Mouse (Mus musculus): Measurements from ENCODE around the gene A130010J15Rik.

The A130010J15Rik gene

GRCm38 (mm10) chr1:193142517-193143062, 25.3 kb upstream of the A130010J15Rik start:
- no peak for DNase-seq (ENCODE audit: low read depth, low spot score)
- no peaks in the 10 kb centered on the region for H3K36me3 ChIP-seq (ENCODE audit: control insufficient read depth, insufficient read depth, low read length, poor library complexity, severe bottlenecking)
- no peaks in the 10 kb centered on the region for H3K27me3 ChIP-seq (ENCODE audit: control insufficient read depth, insufficient read depth, low read length, poor library complexity, severe bottlenecking)

GRCm38 (mm10) chr1:193144516-193144915, 23.3 kb upstream of the A130010J15Rik start:
- H3K36me3 ChIP-seq (ENCODE audit: control insufficient read depth, insufficient read depth, low read length, poor library complexity, severe bottlenecking), result no peaks in the 10 kb centered on the region
- no peak for DNase-seq (ENCODE audit: low read depth, low spot score)
- H3K27me3 ChIP-seq (ENCODE audit: control insufficient read depth, insufficient read depth, low read length, poor library complexity, severe bottlenecking), result no peaks in the 10 kb centered on the region

GRCm38 (mm10) chr1:193145101-193145500, 22.7 kb upstream of the A130010J15Rik start:
- Histone ChIP-seq H3K36me3 (ENCODE audit: control insufficient read depth, insufficient read depth, low read length, poor library complexity, severe bottlenecking) (no peaks in the 10 kb centered on the region), H3K27me3 (ENCODE audit: control insufficient read depth, insufficient read depth, low read length, poor library complexity, severe bottlenecking) (no peaks in the 10 kb centered on the region)
- no peak for DNase-seq (ENCODE audit: low read depth, low spot score)

- Histone ChIP-seq H3K36me3 (ENCODE audit: control insufficient read depth, insufficient read depth, low read length, poor library complexity, severe bottlenecking) (no peaks in the 10 kb centered on the region), H3K27me3 (ENCODE audit: control insufficient read depth, insufficient read depth, low read length, poor library complexity, severe bottlenecking) (no peaks in the 10 kb centered on the region)
- no peak for DNase-seq (ENCODE audit: low read depth, low spot score)
Measured at GRCm38 (mm10) chr1:193146416-193146815, 21.4 kb upstream of the A130010J15Rik start.

GRCm38 (mm10) chr1:193149231-193149630, 18.6 kb upstream of the A130010J15Rik start:
- no peak for DNase-seq (ENCODE audit: low read depth, low spot score)
- Histone ChIP-seq H3K36me3 (ENCODE audit: control insufficient read depth, insufficient read depth, low read length, poor library complexity, severe bottlenecking) (no peaks in the 10 kb centered on the region), H3K27me3 (ENCODE audit: control insufficient read depth, insufficient read depth, low read length, poor library complexity, severe bottlenecking) (no peaks in the 10 kb centered on the region)

GRCm38 (mm10) chr1:193151134-193151533, 16.7 kb upstream of the A130010J15Rik start:
- Histone ChIP-seq H3K36me3 (ENCODE audit: control insufficient read depth, insufficient read depth, low read length, poor library complexity, severe bottlenecking) (no peaks in the 10 kb centered on the region), H3K27me3 (ENCODE audit: control insufficient read depth, insufficient read depth, low read length, poor library complexity, severe bottlenecking) (no peaks in the 10 kb centered on the region)
- no peak for DNase-seq (ENCODE audit: low read depth, low spot score)

- Histone ChIP-seq H3K36me3 (ENCODE audit: control insufficient read depth, insufficient read depth, low read length, poor library complexity, severe bottlenecking) (no peaks in the 10 kb centered on the region), H3K27me3 (ENCODE audit: control insufficient read depth, insufficient read depth, low read length, poor library complexity, severe bottlenecking) (no peaks in the 10 kb centered on the region)
- peak; percentile 34 for DNase-seq (ENCODE audit: low read depth, low spot score)
Measured at GRCm38 (mm10) chr1:193152872-193153271, 15.0 kb upstream of the A130010J15Rik start, which contains the start of gene Irf6. Irf6 (plus strand) TSS chr1:193153111.

- DNase-seq (ENCODE audit: low read depth, low spot score), result no peak
- Histone ChIP-seq H3K27me3 (ENCODE audit: control insufficient read depth, insufficient read depth, low read length, poor library complexity, severe bottlenecking) (no peaks in the 10 kb centered on the region), H3K36me3 (ENCODE audit: control insufficient read depth, insufficient read depth, low read length, poor library complexity, severe bottlenecking) (no peaks in the 10 kb centered on the region)
Measured at GRCm38 (mm10) chr1:193153561-193153960, 14.3 kb upstream of the A130010J15Rik start.

GRCm38 (mm10) chr1:193156316-193157110, 11.3 kb upstream of the A130010J15Rik start:
- H3K36me3 ChIP-seq (ENCODE audit: control insufficient read depth, insufficient read depth, low read length, poor library complexity, severe bottlenecking), result no peaks in the 10 kb centered on the region
- H3K27me3 ChIP-seq (ENCODE audit: control insufficient read depth, insufficient read depth, low read length, poor library complexity, severe bottlenecking), result no peaks in the 10 kb centered on the region
- DNase-seq (ENCODE audit: low read depth, low spot score), result no peak

GRCm38 (mm10) chr1:193157111-193157492, 10.7 kb upstream of the A130010J15Rik start:
- H3K36me3 ChIP-seq (ENCODE audit: control insufficient read depth, insufficient read depth, low read length, poor library complexity, severe bottlenecking), result no peaks in the 10 kb centered on the region
- DNase-seq (ENCODE audit: low read depth, low spot score), result no peak
- H3K27me3 ChIP-seq (ENCODE audit: control insufficient read depth, insufficient read depth, low read length, poor library complexity, severe bottlenecking), result no peaks in the 10 kb centered on the region

- no peak for DNase-seq (ENCODE audit: low read depth, low spot score)
- no peaks in the 10 kb centered on the region for H3K27me3 ChIP-seq (ENCODE audit: control insufficient read depth, insufficient read depth, low read length, poor library complexity, severe bottlenecking)
- no peaks in the 10 kb centered on the region for H3K36me3 ChIP-seq (ENCODE audit: control insufficient read depth, insufficient read depth, low read length, poor library complexity, severe bottlenecking)
Measured at GRCm38 (mm10) chr1:193159163-193159562, 8.7 kb upstream of the A130010J15Rik start.

- peak; percentile 28 for DNase-seq (ENCODE audit: low read depth, low spot score)
- no peaks in the 10 kb centered on the region for H3K36me3 ChIP-seq (ENCODE audit: control insufficient read depth, insufficient read depth, low read length, poor library complexity, severe bottlenecking)
- H3K27me3 ChIP-seq (ENCODE audit: control insufficient read depth, insufficient read depth, low read length, poor library complexity, severe bottlenecking), result no peaks in the 10 kb centered on the region
Measured at GRCm38 (mm10) chr1:193159613-193160012, 8.2 kb upstream of the A130010J15Rik start.

GRCm38 (mm10) chr1:193160317-193161032, 7.4 kb upstream of the A130010J15Rik start:
- no peaks in the 10 kb centered on the region for H3K36me3 ChIP-seq (ENCODE audit: control insufficient read depth, insufficient read depth, low read length, poor library complexity, severe bottlenecking)
- DNase-seq (ENCODE audit: low read depth, low spot score), result peak; percentile 64
- H3K27me3 ChIP-seq (ENCODE audit: control insufficient read depth, insufficient read depth, low read length, poor library complexity, severe bottlenecking), result no peaks in the 10 kb centered on the region

- Histone ChIP-seq H3K36me3 (ENCODE audit: control insufficient read depth, insufficient read depth, low read length, poor library complexity, severe bottlenecking) (no peaks in the 10 kb centered on the region), H3K27me3 (ENCODE audit: control insufficient read depth, insufficient read depth, low read length, poor library complexity, severe bottlenecking) (no peaks in the 10 kb centered on the region)
- DNase-seq (ENCODE audit: low read depth, low spot score), result no peak
Measured at GRCm38 (mm10) chr1:193169228-193169627, 1.4 kb downstream of the A130010J15Rik start.

- H3K36me3 ChIP-seq (ENCODE audit: control insufficient read depth, insufficient read depth, low read length, poor library complexity, severe bottlenecking), result no peaks in the 10 kb centered on the region
- no peaks in the 10 kb centered on the region for H3K27me3 ChIP-seq (ENCODE audit: control insufficient read depth, insufficient read depth, low read length, poor library complexity, severe bottlenecking)
- peak; percentile 75 for DNase-seq (ENCODE audit: low read depth, low spot score)
Measured at GRCm38 (mm10) chr1:193169856-193170255, 2.0 kb downstream of the A130010J15Rik start.
